Mouse (Mus musculus): ENCODE results near the gene Morn1. TPM values are rescaled to one million over a fixed set of nuclear protein-coding genes. Genes with fewer than 3 reads are reported as not detected.
A peak's percentile ranks its signal among the peaks of the same experiment; 100 is the strongest.

The Morn1 gene
- total RNA-seq, 2 experiments from 2014 or later, result 8.4 to 11.6 TPM

- intact Hi-C loops (cut with DNase I), result no loop called here
These were observed 46.8 kb downstream of the Morn1 start for GRCm38 (mm10) chr4:155133188-155133587.

DNA sequence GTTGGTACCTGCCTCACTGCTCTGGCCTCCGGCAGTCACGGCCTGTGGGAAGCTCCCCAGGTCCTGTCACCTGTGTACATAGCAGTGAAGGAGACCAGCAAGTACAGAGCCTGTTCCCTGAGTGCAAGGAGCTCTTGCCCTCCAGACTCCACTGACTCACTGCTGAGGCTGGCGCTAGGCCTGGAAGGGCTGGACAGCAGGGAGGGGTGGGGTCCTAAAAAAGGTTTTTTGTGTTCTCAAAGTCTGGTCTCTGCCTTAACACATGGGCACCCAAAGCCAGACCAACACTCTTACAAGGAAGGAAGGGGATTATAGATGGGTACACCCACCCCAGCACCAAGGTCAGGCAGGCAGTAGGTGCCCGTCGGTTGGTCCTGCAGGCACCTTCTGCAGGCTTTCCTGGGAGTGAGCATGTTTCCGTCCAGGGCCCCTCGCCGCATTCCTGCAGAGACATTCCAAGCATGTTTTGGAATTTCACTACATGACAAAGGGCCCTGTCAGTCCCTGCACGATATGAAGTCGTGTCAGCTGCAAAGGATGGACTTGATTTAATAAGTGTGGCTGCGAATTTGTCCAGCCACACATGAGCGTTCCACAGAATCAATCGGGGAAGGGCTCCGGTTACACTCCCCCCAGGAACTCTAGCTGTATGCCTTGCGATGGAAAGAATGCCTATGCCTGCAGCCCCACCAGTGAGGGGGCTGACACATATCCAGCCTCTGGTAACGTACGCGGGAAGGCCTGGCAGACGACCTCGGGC is 47.5 kb downstream of the Morn1 start:
- DNase-seq (ENCODE audit: low spot score in 2 of 2), result no peak
- intact Hi-C loops (cut with DNase I), result no loop called here

More at GRCm38 (mm10) chr4:155133188-155133587, 46.8 kb downstream of the Morn1 start:
- no peak for DNase-seq (ENCODE audit: low spot score in 2 of 2)

DNA sequence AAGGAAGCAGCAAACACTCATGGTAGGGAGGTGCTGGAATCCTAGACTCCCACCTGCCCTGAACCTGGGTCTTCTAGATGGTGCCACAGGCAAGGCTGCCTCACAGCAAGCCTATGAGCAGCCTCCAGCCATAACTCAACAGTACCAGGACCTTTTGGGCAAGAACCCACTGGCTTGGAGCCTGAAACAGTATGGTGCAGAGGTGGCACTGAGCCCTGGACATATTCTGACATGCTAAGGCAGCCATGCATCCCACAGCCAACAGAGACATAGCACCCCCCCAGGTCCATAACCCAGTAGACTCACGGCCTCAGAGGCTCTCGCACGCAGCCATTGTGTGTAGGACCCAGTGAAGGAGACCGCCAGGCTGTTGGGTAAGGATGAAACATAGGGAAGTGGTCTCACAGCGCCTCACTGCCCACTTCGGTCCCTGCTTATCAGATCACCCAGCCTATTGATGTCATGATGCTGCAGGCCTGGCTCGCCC is 48.4 kb downstream of the Morn1 start:
- DNase-seq (ENCODE audit: low spot score in 2 of 2), result no peak
- intact Hi-C loops (cut with DNase I), result no loop called here

DNA sequence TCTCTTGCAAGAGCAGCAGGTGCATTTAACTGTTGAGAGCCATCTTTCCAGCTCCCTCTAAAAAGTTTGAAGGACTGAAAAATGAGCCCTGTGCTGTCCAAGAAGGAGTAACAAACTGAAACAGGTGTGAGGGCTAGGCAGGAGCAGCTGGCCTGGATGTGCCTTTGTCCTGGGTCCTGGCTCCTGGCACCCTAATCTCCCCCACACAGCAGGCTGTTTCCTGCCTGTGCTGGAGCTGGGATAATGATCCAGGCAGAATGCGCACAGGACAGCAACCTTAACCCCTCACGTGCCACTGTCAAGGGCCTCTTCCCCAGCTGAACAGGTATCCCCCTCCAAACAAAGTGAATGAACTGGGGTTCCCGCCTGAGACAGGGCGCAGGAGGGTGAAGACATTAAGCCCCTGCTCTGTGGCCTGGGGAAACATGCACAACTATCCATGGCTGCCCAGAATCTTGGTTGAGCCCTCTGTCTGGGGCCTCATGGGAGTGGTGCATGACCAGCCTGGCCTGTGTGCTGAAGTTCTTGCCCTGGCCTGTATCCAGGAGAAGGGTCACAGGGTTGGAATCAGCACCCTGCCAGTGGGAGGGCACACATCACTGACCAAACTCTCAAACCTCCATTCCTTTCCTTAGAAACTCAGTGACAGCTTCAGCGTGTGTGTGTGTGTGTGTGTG is 49.7 kb downstream of the Morn1 start:
- no peak for DNase-seq (ENCODE audit: low spot score in 2 of 2)
- intact Hi-C loops (cut with DNase I), result no loop called here

DNA sequence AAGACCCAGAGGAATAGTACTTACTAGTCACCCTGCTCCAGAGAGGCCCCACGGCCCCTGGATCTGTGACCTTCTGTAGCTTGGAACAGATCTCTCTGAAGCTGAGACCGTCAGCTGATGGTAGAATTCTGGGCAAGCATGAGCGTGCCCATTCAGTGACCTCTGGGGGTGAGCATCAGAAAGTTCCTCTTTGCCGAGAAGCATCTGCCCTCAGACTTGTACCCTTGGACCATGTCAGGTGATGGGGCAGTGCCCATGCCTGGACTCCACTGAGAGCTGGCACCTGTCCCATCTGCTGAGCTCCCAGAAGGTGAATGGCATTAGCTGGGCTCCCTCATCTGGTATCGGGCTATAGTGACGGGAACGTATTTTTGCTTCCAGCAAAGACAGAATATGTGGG is 51.5 kb downstream of the Morn1 start:
- no peak for DNase-seq (ENCODE audit: low spot score in 2 of 2)
- intact Hi-C loops (cut with DNase I), result no loop called here

DNA sequence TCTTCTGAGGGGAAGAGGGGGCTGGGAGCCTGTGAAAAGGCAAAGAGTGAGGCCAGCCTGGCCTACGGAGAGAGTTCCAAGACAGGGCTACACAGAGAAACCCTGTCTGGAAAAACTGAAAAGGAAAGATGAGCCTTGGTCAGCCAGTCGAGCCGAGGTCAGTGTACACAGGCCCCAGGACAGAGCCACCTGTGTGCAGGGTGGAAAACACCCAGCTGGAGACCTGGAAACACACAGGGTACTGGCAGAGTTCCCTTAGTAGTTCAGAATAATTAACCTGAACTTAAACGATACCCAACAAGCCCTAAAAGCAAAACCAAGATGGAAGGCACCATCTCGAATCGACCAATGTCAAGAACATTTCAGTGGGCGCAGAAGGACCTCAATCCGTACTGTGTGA is 52.1 kb downstream of the Morn1 start:
- intact Hi-C loops (cut with DNase I), result no loop called here
- DNase-seq (ENCODE audit: low spot score in 2 of 2), result no peak

GRCm38 (mm10) chr4:155139281-155140045 is 53.1 kb downstream of the Morn1 start:
- no peak for DNase-seq (ENCODE audit: low spot score in 2 of 2)
- intact Hi-C loops (cut with DNase I), result no loop called here

- no peak for DNase-seq (ENCODE audit: low spot score in 2 of 2)
- intact Hi-C loops (cut with DNase I), result no loop called here
These were observed 53.8 kb downstream of the Morn1 start for GRCm38 (mm10) chr4:155140150-155140549.

- intact Hi-C loops (cut with DNase I), result no loop called here
- DNase-seq (ENCODE audit: low spot score in 2 of 2), result no peak
These were observed 54.5 kb downstream of the Morn1 start for GRCm38 (mm10) chr4:155140795-155141265.

GRCm38 (mm10) chr4:155142836-155143235 is 56.5 kb downstream of the Morn1 start:
- intact Hi-C loops (cut with DNase I), result no loop called here

GRCm38 (mm10) chr4:155143411-155143810 is 57.0 kb downstream of the Morn1 start:
- intact Hi-C loops (cut with DNase I), result no loop called here
- no peak for DNase-seq (ENCODE audit: low spot score in 2 of 2)

More at GRCm38 (mm10) chr4:155142836-155143235, 56.5 kb downstream of the Morn1 start:
- DNase-seq (ENCODE audit: low spot score in 2 of 2), result no peak

DNA sequence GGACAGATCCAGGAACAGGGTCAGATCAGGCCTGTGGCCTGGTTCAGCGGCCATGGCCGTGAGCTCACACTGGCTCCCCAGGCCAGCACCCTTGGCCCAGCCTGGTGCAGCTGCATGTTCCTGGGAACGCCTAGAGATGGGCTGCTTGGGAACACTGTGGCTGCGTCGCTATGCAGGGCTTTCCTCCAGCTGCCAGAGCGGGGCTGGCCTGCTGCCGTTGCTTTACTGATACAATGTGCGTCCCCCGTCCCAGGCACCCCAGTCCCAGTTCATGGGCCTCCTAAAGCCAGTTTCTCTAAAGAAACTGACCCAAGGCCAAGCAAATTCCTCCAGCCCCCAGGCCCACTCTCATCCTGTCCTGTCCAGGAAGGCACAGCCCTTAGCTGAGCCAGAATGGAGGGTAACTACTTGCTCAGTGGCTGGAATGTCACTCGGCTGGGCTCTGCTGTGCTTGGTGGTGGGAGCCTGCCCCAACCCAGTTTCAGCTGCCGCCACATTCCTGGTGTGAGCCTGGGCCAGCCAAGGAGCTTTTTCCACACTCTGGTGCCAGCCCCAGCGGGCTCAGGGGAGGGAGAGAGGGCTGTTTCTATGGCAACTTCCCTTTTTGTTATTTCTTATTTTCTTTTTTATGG is 57.6 kb downstream of the Morn1 start:
- intact Hi-C loops (cut with DNase I), result no loop called here
- peak; percentile 65 to 67 for DNase-seq (ENCODE audit: low spot score in 2 of 2)

DNA sequence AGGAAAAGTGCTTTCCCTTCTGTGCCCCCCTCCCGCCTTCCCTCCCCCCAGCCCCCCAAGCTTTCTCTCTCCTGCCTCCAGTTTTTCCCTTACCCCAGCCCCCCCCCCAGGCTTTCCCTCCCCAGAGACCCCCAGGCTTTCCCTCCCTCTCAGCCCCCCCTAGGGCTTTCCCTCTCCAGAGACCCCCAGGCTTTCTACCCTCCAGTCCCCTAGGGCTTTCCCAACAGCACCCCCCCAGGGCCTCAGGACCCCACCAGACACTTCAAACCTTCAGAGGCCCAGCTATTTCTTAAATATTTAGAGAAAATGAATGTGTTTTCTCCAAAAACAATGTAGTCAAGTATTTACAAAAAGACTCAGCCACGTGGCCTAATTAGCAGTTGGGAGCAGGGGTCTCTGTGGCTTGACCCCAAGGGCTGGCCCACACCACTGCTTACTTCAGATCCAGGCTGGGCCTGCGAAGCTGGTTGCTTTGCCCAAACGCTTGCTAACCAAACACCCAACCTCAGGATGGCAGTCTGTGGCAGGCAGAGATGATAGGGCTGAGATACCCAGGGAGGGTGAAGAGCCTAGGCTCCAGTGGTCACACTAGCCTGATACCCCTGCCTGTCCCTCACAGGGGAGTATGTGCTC is 58.3 kb downstream of the Morn1 start:
- intact Hi-C loops (cut with DNase I), result no loop called here
- no peak for DNase-seq (ENCODE audit: low spot score in 2 of 2)

DNA sequence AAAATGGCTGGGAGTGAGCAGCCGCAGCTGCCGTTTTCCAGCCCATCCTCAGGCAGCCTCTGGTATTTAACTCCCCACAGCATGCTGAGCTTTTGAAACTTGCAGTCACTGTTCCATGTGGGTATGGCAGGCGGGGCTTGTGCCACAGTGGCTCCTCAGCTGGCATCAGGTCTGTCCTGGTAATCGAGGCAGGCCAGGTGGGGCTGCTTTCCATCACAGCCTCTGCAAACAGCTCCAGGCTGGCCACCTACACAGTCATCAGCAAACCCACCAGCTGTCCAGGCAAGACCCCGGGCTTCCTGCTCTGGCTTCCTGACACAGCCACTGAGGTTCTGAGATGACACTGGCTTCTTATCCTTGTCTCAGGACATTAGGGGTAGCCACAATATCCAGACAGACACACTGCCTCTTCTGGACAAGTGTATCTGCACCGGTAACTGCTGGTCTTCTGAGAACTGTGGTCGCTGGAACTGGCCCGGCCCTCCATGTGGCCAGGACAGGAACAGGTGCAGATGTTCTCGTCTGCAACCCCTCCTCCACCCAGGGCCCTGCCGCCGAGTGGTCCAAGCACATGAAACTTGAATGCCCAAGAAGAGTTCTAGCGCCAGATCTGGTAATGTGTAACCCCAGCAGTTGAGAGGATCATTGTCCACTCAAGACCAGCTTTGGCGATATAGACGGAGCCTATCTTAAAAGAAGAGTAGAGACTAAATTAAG is 59.9 kb downstream of the Morn1 start:
- DNase-seq (ENCODE audit: low spot score in 2 of 2), result no peak

GRCm38 (mm10) chr4:155148453-155148852 is 62.1 kb downstream of the Morn1 start:
- intact Hi-C loops (cut with DNase I), result no loop called here
- DNase-seq (ENCODE audit: low spot score in 2 of 2), result no peak

More for the DNA sequence above, 59.9 kb downstream of the Morn1 start:
- intact Hi-C loops (cut with DNase I), result no loop called here

GRCm38 (mm10) chr4:155148910-155149698 is 62.7 kb downstream of the Morn1 start:
- intact Hi-C loops (cut with DNase I), result no loop called here
- no peak for DNase-seq (ENCODE audit: low spot score in 2 of 2)

- intact Hi-C loops (cut with DNase I), result loop anchor here (5.0 kb wide), 2 partner anchors 53 to 97 kb away; partner anchors contain the start of gene Faap20
- DNase-seq (ENCODE audit: low spot score in 2 of 2), result no peak
These were observed 63.5 kb downstream of the Morn1 start for GRCm38 (mm10) chr4:155149941-155150275.
